Mouse (Mus musculus) cerebellum, adult 8-10 months (tissue): ENCODE measurements around the gene Pcp4.

Experiments
- DNase-seq: peaks from one replicate; pipeline ENCODE4 v3.0.0; 2022

The Pcp4 gene

DNA sequence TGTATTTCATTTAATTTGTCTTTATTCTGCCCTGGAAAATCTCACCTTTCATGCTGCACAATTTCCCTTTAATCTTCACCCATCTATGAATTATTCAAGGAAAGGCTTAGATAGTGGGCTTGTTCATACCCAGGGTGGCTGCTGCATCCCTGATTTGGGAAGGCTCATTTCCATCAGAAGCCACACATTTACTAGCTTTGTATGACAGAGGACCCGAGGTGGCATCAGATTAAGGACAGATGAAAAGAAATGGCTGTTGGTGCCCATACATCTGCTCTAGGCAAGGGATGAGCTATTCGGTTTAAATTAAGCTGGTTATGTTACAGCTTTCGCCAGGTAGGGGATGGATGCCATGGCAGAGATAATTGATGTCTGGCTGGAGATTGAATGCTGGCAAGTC lies 24.1 kb downstream of the Pcp4 start:
- no peak for DNase-seq

DNA sequence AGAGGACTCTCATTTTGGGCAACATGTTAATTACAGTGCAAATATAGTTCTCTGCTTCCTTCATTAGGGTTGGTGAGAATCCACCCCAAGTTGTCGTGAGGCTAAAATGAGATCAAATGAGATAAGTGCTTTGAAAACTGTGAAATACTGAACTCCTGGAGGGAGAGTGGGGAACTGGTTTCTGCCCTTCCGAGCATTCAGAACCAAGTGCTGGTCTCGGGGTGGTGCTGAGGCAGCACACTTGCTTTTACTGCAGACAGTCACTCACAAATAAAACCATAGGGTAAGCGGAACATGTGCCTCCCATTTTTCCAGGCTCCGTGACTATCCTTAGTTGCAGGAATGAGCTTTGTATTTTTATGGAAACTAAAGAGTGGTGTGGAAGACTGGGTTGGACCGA lies 26.7 kb downstream of the Pcp4 start:
- no peak for DNase-seq

- DNase-seq = no peak
Observed at GRCm38 (mm10) chr16:96498951-96499350, 31.5 kb downstream of the Pcp4 start.

- DNase-seq = no peak
Observed at GRCm38 (mm10) chr16:96501241-96501640, 33.8 kb downstream of the Pcp4 start.

DNA sequence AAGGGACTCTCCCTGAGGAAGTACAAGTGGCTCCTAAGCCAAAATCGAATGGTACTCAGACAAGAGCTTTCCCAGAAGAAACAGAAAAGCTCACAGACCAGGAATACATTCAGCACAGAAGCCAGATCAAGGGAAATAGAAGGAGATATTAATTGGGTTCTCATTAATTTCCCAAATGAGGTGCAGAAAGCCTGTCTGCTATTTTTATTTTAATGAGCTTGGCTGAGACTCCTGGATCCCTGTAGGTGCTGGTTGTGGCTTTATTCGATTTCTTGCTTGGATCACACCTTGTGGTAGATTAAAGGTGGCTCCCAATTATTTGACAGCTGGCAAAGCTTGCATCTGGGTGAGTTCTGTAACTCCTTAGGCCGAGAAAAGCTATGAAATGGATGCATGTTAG lies 35.2 kb downstream of the Pcp4 start:
- DNase-seq = no peak

DNA sequence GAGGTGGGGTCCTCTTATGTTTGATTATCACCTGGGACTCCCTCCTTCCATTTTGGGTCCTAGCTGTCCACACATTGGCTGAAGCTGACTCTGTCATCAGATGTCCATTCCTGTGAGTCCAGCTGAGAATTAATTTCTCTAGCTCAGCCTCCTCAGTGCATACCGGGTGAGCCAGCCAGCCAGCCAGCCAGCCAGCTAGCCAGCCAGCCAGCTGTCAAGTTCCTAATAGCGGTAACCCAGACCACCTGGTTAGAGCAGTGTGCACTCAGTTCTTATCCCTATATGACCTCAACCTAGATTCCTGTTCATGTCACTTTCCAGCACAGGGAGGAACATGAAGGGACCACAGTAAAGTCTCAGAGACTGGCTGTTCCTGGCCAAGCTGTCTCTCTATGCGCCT lies 47.1 kb downstream of the Pcp4 start:
- DNase-seq = no peak

- DNase-seq = no peak
Observed at GRCm38 (mm10) chr16:96527476-96527875, 60.1 kb downstream of the Pcp4 start.

DNA sequence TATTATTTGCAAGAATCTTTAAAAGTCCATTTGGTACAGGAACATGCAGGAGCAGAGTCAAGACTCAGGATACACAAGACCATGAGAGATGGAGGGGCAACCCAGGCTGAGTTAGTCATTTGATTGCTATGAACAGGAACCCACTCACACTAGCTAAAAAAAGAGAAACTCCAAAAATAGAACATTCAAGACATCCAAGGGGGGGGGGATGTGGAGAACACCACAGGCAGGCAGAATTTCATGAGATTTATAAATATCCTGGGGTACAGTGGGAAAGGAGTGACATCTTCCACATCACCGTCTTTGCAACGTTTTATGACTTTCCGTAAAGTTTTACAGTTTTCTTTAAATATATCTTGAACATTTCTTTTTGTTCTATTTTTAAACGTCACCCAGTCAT lies 61.1 kb downstream of the Pcp4 start:
- no peak for DNase-seq

GRCm38 (mm10) chr16:96529896-96530568 lies 62.6 kb downstream of the Pcp4 start:
- DNase-seq = no peak

- no peak for DNase-seq
Observed at GRCm38 (mm10) chr16:96530569-96530898, 63.1 kb downstream of the Pcp4 start.

- no peak for DNase-seq
Observed at GRCm38 (mm10) chr16:96531029-96531428, 63.6 kb downstream of the Pcp4 start.

GRCm38 (mm10) chr16:96533710-96534109 lies 66.3 kb downstream of the Pcp4 start:
- DNase-seq = no peak

DNA sequence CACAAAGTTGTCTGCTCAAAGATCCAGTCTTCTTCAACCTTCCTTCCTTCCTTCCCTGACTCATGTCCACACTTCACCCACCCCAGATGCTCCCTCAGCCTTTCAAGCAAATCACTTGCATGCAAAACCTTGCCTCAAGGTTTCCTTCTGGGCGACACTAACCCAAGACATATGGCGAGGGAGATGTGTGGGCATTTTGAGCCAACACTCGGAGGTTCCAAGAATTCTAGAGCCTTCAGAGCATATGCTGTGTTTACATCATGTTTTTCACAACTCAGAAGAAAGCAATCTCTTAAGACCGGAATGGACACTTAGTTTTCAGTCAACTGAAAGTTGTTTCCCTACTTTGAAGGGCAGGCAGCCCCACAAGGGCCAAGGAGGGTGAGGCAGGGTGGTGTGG lies 67.9 kb downstream of the Pcp4 start:
- no peak for DNase-seq

- no peak for DNase-seq
Observed at GRCm38 (mm10) chr16:96536426-96536825, 69.0 kb downstream of the Pcp4 start.

GRCm38 (mm10) chr16:96539091-96539490 lies 71.7 kb downstream of the Pcp4 start:
- no peak for DNase-seq

DNA sequence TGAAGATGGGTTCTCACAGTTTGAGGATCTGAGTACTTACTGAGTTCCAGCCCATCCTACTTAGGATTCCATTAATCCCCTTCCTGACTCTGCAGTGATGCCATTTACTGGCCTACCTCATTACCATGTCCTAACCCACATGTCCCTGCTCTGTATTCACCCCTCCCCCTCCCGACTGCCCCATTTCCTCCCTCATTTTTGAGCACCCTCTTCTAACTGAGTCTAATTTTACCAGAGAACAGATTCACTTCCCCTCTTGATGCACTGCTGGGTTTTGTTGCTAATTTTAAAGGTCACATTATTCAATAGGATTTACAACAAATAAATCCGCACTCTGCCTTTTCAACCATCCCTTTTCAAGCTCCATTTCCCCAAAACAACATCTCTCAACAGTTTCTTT lies 73.7 kb downstream of the Pcp4 start:
- DNase-seq = no peak

DNA sequence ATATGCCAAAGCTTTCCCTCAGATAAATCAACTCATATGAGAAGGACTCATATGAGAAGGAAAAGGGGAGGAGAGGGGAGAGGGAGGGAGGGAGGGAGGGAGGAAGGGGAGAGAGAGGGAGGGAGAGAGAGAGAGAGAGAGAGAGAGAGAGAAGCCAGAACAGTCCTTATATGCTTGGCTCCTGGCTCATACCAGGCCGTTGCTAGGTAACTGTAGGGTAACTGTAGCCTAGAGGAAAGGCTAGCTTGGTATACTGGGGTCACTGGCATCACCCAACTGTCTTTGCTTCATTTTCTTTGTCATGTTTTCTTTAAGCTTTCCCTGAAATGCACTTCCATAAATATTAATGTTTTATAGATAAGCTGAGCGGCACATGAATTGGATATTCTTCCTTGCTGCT lies 85.3 kb downstream of the Pcp4 start:
- DNase-seq = no peak

DNA sequence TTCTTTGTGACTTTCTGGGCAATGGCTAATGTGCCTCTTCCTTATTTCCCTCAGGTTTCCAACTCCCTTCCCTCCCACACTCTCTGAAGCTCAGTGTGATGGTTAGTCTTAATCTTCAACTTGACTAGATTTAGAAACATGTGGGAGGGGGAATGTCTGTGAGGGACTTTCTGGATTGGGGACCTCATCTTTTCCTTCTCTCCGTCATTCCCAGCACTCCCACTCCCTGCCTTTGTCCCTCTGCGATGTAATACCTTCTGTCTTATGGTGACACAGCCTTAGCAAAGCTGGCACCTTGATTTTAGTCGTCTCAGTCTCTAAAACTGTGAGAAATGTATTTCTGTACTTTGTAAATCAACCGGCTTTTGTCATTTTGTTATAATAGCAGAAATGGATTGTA lies 88.0 kb downstream of the Pcp4 start:
- no peak for DNase-seq

DNA sequence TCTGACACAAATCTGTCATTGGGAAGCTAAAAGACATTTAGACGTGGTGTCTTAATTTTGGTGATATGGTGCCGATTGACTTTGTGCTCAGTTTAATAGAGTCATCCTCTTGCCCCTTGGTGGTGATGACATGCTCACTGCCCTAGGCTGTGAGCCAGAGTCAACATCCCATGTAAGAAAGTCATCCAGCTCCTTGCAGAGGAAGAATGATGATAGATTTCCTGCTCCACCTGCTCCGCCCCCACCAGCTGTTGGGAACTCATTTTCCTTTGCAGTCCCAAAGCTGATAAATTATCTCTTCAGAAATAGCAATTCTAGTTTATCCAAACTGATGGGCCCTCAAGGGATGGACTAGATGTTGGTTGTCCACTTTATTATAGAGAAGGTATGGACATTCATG lies 89.2 kb downstream of the Pcp4 start:
- no peak for DNase-seq

DNA sequence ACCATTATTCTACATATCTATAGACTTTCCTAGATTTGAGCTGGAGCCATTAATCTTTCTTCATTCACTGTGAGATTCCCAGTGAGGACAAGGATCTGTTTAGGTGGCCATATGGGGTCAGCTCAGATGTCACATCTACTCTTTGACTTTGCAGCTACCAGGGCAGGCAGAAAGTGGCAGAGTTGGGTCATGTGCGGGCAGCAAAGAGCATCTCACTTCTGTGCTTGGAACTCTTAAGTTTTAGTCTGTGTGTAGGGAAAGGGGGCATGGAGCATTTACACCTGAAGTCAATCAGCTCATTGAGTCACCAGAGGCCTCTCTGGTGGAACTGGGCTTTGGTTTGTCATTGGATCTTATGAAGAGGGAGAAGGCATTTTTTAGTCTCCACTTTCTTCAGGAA lies 90.9 kb downstream of the Pcp4 start:
- DNase-seq = no peak

- no peak for DNase-seq
Observed at GRCm38 (mm10) chr16:96559796-96560195, 92.4 kb downstream of the Pcp4 start.

GRCm38 (mm10) chr16:96563350-96564257 lies 96.2 kb downstream of the Pcp4 start:
- DNase-seq = no peak

- DNase-seq = no peak
Observed at GRCm38 (mm10) chr16:96567428-96567827, 100.0 kb downstream of the Pcp4 start.
